Mouse (Mus musculus) layer of hippocampus, postnatal 14 days (tissue): ENCODE measurements around the gene Fxn. TPM values are rescaled to one million over a fixed set of nuclear protein-coding genes. Genes with fewer than 3 reads are reported as not detected.
"Not testable (repeated sequence)": the region's sequence is repeated elsewhere in the genome, so short reads cannot be mapped to it uniquely, and the experiment has no call there.

Experiments
- DNase-seq, 2 experiments: peaks; one replicate each; pipeline ENCODE4 v3.0.0; 2021 to 2022; ENCODE audit warnings: low spot score in 2 of 2, mixed read lengths in 1 of 2
- total RNA-seq, 2 experiments: library from RNA; stranded (reverse); gene quantifications; 2 replicates each; pipeline ENCODE4 v1.2.3; 2021

Fxn gene
- total RNA-seq, 2 experiments from 2014 or later, result 8.3 to 8.8 TPM

GRCm38 (mm10) chr19:24251869-24252268 lies 28.5 kb downstream of the Fxn start:
- no peak for DNase-seq

- DNase-seq, result no peak
These were observed 37.1 kb downstream of the Fxn start for GRCm38 (mm10) chr19:24243340-24243739.

DNA sequence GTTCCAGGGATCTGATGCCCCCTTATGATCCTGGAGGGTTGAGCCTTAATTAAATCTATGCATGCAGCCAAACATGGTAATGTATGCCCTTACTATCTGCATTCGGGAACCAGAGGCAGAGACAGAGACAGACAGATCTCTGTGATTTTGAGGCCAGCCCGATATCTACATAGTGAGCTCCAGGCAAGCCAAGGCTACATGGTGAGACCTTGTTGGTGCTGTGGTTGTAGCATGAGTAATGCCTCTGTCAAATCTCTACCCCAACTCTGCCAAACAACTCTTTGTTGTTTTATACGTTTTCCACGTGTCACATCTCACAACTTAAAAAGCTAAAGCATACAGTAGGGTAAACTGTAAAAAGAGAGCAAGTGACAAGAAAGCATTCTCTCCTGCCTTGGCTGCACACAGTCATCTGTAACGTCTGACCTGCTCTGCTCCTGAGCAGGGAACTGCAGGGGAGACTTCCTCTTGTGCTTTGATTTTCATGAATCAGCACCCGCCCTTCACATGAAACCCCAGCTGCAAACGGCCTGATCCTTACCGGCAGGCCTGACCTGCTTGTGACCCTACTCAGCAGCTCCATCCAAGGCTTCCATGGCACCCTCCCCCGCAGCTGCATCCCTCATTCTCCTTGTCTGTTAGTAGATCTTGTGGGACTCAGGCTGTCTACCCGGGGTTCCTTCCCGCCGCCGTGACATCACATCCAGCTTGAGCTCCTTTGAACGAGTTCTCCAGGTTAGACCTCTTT lies 38.4 kb downstream of the Fxn start:
- DNase-seq, result no peak

DNA sequence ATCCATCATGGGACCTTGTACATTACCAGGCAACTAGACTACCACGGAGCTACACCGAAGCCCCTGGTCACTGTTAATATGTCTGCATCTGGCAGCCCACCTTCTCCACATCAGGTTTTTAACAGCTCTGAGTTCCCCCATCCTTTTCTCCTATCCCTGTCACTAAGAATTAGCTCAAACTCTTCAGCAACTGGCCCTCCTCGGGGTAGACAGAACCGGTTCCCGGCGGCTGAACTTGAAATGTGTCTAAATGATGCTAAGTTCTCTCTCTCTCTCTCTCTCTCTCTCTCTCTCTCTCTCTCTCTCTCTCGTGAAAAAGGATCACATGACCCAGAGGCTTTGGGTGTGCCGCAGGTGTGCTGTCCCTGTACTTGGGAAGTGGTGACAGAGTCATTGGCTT lies 39.1 kb downstream of the Fxn start:
- no peak for DNase-seq

DNA sequence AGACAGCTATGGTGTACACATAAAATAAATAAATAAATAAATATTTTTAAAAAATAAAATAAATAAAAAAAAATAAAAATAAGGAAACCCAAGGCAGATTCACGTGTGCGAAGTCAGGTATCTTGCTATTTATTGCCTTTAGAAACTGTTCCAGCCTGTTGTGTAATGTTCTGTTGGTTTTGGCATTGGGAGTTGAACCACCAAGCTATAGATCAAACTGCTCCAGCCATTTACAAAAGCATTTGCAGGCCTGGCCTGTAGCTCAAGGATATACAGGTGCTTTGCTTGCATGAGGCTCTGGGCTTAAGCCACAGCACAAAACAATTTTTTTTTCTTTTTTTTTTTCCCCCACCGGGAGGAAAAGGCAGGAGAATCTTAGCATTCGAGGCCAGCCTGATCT lies 42.4 kb downstream of the Fxn start:
- DNase-seq, result no peak

GRCm38 (mm10) chr19:24232356-24232755 lies 48.0 kb downstream of the Fxn start:
- not testable (repeated sequence) for DNase-seq

DNA sequence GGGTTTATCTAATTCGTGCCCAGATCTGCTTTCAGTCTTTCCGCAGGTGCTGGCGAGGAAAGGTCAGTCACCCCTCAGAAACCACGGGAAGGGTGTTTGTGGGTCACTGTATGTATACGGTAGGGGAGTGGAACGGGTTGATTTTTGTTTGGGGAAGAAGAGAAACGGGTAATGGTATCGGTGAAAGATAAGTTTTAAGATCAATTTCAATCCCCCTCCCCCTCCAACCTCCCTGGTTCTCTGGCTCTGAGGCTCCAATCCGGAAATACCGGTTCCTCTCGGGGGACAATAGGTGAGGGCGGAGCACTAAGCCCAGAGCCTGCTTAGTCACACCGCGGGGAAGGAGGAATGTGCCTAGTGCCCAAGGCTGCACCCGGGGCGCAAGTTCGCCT lies 55.1 kb downstream of the Fxn start:
- no peak for DNase-seq

DNA sequence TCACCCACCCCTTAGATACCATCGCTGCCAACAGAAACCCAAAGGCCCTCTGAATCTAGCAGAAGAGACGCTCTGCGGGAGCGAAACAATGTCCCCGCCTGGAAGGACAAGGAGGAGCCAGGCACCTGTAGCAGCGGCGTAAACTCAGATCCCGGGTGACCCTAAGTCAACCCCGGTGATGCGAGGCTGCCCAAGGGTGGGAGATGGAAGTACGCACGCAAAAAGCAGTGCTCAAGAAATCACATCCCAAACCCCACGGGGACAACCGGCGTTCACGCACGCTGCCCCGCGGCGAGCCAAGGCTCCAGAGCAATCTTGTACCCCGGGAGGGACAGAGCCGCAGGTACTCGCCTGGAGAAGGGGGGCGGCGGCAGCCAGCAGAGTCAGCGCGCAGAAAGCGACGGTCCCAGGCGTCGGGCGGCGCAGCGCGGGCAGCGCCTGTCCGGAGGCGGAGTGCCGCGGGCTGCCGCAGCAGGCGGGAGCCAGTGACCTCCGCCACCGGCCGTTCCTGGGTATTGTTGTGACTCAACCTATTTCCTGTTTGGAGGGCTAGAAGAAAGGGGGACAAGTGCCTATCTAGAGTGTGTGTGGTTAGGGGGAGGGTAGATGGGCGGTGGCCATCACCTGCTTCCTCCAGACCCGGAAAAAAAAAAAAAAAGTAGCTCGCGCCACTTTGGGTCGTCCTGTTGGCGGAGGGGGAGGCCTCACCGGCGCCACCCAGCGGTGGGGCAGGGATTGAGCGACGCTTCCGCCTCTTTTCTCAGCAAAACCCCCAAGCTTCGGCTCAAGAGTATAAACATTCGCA lies 55.7 kb downstream of the Fxn start, which contains the start of gene Tjp2:
Gene Tjp2, minus strand, starts transcription at position 531 of the 805 bp plus-strand sequence.
- peak; percentile 17 to 24 for DNase-seq

GRCm38 (mm10) chr19:24223851-24224251 lies 56.6 kb downstream of the Fxn start:
- no peak for DNase-seq

DNA sequence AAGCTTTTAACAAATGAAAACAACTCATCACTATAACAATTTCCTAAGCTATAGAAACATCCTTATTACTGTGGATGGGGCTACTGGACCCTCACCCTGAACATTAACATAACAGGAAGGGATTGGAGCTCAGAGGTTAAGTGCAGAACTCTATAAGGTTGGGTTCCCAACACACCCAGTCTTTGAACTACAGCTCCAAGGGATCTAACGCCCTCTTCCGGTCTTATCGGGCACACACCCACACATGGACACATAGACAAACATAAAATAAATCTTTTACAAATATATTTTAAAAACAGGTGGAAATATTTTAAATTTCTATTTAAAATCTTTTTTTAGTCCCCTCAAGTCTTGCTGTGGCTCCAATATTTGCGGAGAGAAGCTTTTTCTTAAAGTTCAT lies 59.0 kb downstream of the Fxn start:
- no peak for DNase-seq

DNA sequence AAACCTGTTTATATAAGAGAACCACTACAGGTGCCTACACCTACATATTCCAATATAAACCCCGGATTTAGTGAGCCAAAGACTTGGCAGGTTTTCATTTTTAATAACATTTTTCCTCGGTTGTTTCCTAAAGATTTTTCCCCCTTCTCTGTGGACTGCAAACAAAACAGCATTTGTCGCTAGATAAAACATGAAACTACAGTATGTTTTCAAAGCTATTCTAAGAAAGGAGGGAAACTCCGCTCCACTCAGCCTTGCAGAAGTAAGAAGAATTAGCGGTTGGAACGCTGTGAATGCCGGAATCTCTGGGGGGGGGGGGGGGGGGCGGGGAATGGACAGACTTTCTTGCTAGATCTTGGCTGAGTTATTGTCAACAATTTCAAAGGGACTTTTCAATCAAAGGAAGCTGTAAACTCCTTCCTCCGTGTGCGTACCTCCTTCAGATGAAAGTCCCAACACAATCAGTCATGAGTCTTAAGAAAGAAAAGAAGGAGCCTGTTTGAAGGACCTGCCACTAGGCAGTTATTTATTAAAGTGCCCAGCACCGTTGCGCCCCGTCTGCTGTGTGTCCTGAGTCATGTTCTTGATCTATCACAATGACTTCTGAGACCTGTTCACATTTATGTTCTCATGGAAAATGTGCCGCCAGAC lies 59.5 kb downstream of the Fxn start:
- no peak for DNase-seq

DNA sequence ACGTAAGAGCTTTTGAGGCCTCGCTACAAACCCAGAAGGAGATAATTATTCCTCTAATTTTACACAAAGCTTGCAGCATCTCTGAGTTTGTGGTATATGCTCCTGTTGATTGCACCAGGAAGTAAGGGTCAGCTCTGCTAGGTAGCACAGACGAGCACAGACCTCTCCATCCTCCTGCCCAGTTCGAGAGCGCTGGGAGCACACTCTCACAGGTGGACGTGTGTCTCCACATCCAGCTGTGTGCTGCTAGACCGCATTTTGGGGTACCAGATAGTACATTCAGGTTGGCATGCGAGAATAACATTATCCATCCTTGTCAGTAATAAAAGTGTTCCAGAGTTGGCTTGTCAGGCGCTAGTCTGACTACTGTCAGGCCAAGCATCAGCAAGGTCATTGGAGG lies 61.4 kb downstream of the Fxn start:
- DNase-seq, result no peak

DNA sequence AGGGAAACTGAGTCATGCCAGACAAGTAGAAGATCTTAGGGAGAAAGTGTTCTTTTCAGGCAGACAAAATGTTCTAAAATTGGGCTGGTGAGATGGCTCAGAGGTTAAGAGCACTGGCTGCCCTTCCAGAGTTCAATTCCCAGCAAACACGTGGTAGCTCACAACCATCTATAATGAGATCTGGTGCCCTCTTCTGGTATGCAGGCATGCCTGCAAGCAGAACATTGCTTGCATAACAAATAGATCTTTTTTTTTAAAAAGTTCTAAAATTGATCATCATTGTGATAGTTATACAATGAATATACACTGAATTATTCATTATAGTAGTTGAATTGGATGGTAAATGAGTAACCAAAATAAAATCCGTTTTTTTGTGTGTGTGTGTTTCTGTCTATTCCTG lies 62.1 kb downstream of the Fxn start:
- DNase-seq, result no peak

GRCm38 (mm10) chr19:24217851-24218250 lies 62.6 kb downstream of the Fxn start:
- DNase-seq, result no peak

DNA sequence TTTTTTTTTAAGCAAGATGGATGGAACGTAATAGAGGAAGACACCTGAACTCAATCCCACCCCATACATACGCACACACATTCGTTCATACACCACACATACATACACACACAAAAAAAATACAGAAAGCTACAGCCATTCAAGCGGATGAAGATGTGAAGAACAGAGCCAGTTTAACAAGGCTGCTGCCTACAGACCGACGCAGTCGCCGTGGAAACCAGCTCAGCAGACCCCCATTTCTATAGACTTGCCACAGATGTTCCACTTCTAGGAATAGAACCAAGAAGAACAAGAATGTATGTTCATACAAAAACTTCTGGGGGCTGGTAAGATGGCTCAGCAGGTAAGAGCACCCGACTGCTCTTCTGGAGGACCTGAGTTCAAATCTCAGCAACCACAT lies 63.6 kb downstream of the Fxn start:
- DNase-seq, result no peak

- no peak for DNase-seq
These were observed 65.5 kb downstream of the Fxn start for GRCm38 (mm10) chr19:24214939-24215338.

DNA sequence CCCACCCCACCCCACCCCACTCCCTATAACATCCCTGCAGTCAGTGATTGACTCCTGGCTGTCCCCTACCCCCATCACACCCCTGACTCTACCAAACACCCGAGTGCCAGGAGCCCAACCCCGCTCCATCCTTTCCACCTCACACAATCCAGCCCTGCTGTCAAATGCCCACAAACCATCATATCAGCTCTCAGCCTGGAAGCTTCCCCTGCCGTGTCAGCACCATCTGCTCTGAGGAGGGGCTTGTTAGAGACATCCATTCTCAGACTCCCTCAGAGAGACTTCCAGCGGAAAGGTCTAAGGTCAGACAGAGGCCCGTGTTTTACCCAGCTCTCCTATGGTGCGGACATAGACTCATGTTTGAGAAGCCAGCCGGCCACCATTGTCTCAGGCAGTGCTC lies 67.1 kb downstream of the Fxn start:
- DNase-seq, result no peak

DNA sequence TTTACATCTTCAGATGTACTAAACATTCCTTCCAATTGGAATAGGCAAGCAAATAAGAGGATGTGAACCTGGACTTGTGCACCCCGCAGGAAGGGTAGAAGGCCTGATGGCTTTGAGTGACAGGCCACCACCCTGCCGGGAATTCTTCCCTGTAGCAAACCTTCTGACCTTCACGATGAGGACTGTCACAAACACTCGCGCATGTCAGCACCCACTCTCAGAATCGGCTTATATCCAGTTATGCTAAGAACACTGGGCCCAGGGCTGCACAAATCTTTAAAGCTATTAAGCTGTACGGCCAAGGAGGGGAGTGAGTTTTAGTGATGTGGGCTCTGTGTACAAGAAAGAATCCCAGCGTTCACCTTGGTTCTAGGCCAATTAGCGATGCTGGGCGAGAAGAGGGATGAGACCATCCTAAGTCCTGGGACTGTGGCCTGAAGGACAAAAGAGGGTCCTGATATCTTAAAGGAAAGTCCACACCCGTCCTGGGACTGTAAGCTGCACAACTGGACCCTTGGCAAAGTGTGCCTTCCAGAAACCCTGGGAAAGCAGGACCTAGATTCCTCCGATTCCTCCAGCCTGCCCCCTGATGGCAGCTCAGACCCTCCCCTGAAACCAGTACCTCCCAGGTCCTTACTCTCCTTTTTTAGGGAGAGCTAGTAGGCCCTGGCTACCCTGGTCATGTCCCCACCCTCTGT lies 67.7 kb downstream of the Fxn start:
- DNase-seq, result no peak
